Mouse (Mus musculus): ENCODE results near the gene Ss18l2. TPM values are rescaled to one million over a fixed set of nuclear protein-coding genes. Genes with fewer than 3 reads are reported as not detected.

Ss18l2 gene
- polyA plus RNA-seq, 2 experiments from 2014 or later, result 50.7 to 52.2 TPM

DNA sequence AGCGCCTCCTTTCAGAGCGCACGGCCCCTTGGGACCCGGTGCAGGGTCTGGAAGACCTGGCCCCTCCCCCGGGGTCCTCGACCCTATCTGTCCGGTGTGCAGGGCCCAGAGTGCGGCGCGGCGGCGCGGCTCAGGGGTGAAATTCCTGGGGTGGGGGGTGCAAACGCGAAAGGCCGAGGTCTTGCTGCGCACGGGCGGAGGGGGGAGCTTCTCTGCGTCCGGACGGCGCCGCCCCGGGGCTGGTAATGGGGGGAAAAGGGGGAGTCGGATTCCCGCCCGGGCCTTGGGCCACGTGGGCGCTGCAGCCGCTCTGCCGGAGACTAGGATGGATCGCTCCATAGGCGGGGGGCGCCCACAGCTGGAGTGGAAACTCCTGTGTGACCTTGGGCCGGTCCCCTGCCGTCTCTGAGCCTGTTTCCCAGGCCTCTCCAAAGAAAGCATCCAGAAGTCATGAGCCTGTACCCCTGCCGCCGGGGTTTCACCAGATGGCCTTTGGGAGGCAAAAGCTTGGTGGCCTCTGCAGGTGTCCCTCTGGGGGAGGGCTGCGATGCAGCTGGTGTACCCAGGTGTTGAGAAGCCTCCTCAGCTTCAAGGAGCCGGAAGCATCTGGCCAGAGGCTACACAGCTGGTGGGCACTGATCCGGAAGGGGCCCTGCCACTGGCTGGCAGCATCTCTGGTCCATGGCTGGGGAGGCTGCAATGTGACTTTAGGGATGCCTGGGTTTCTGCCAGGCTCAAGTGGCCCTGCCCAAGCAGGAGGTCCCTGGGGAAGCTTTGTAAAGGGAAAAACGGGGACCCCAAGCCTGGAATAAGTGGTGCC lies 50.4 kb downstream of the Ss18l2 start:
- no peak for ATAC-seq

DNA sequence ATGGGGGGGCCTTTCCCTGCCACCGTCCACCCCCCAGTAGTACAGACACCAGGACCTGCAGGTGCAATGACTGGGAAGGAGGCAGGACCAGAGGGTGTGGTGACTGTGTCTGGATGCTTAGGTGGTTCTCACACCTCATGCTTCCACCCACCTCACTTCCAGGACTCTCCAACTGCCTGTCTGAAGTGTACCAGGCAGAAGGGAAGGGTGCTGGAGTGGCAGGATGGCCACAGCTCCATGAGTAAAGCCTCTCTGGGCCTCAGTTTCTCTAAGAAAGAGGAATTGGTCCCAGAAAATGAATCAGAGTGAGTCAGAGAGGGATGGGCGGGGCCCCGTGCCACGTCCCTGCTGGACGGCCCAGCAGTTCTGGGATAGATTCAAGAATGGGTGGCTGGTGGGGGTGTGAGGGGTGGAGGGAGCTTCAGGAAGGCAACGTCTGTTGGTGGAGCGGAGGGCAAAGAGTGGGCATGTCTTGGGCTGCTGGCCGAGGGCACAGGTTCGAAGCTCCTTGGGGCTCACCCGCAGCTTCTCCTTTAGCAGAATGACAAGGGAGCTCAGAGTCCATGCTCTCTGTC lies 51.0 kb downstream of the Ss18l2 start:
- ATAC-seq, result no peak

DNA sequence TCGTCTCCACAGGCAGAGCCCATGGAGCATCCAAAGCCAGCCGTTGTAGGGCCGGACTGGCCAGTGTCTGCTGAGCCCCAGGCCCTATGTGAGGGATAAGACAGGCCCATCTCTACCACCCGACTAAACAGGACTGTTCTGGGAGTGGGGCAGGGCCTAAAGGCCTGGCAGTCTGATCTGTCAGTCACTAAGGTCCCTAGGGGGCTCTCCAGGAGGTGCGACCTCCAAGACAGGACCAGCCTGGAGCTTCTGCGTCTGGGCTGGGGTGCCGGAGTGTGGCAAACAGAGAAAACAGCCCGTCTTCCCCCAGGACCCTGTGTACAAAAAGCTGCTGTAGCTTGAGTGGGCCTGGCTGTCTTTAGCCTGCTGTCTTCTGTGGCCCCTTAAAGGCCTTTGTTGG lies 51.7 kb downstream of the Ss18l2 start:
- no peak for ATAC-seq

- ATAC-seq, result no peak
Measured at GRCm38 (mm10) chr9:121762248-121762647, 52.1 kb downstream of the Ss18l2 start.

DNA sequence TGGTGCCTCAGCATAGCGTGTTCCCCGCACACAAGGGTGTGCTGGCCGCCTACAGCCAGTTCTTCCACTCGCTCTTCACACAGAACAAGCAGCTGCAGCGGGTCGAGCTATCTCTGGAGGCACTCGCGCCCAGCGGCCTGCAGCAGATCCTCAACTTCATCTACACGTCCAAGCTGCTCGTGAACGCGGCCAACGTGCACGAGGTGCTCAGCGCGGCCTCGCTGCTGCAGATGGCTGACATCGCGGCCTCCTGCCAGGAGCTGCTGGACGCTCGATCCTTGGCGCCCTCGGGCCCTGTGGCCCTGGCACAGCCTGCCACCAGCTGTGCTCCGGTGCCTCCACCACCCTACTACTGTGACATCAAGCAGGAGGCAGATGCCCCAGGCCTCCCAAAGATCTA lies 52.6 kb downstream of the Ss18l2 start:
- no peak for ATAC-seq

Other genes with a start within 250 kb of the Ss18l2 start
- not detected for gene Cck, start 214.6 kb upstream of the Ss18l2 start, polyA plus RNA-seq (2017; shearing (Covaris generic))
- not detected for gene Lyzl4, start 68.2 kb upstream of the Ss18l2 start, polyA plus RNA-seq (2017; shearing (Covaris generic))
- 1 to 10 TPM; 1.3 to 2.0 TPM for gene Vipr1, start 67.6 kb upstream of the Ss18l2 start, polyA plus RNA-seq (2017; shearing (Covaris generic))
- 10 to 100 TPM; 17.6 to 32.9 TPM for gene Sec22c, start 4.8 kb upstream of the Ss18l2 start, polyA plus RNA-seq (2017; shearing (Covaris generic))
- gene Nktr, start 8.8 kb downstream of the Ss18l2 start, polyA plus RNA-seq (2017; shearing (Covaris generic)), result 100 to 1,000 TPM; 104 to 128 TPM
- gene Zfp651, start 49.0 kb downstream of the Ss18l2 start, polyA plus RNA-seq (2017; shearing (Covaris generic)), result under 1 TPM; 0.22 to 0.30 TPM
- gene Klhl40, start 67.3 kb downstream of the Ss18l2 start, polyA plus RNA-seq (2017; shearing (Covaris generic)), result not detected
- not detected for gene Hhatl, start 82.2 kb downstream of the Ss18l2 start, polyA plus RNA-seq (2017; shearing (Covaris generic))
- not detected for gene Ccdc13, start 129.1 kb downstream of the Ss18l2 start, polyA plus RNA-seq (2017; shearing (Covaris generic))
- 100 to 1,000 TPM in 1 of 2 experiments, 10 to 100 TPM in 1; 94.5 to 129 TPM for gene Higd1a, start 148.0 kb downstream of the Ss18l2 start, polyA plus RNA-seq (2017; shearing (Covaris generic))
- gene Ackr2, start 188.0 kb downstream of the Ss18l2 start, polyA plus RNA-seq (2017; shearing (Covaris generic)), result not detected
- gene Cyp8b1, start 206.0 kb downstream of the Ss18l2 start, polyA plus RNA-seq (2017; shearing (Covaris generic)), result not detected
- gene Fam198a, start 240.7 kb downstream of the Ss18l2 start, polyA plus RNA-seq (2017; shearing (Covaris generic)), result under 1 TPM in 1 of 2 experiments, not detected in 1; 0.29 TPM